Comparison of ENCODE assay signal across 32 mouse cellular contexts in genomic region chr6:120769972-120770371, GRCm38 (mm10). TPM values are rescaled to one million over a fixed set of nuclear protein-coding genes. Genes with fewer than 3 reads are reported as not detected.
"Had no signal": no experiment of that assay in that cellular context is flagged by ENCODE, and none has a peak within 500 bp of the region (broad histone marks: within the 10 kb centered on the region; RNA-seq: fewer than 3 reads in every experiment).

No protein-coding gene starts in this region.

- H3K4me1 ChIP-seq: limb, embryonic 10.5 days; limb, embryonic 12.5 days; limb, embryonic 15.5 days; liver, embryonic 12.5 days; liver, embryonic 13.5 days; liver, embryonic 15.5 days; lung, embryonic 15.5 days had no signal

- H3K36me3 ChIP-seq: lung, embryonic 15.5 days; midbrain, embryonic 15.5 days had no signal

- H3K4me2 ChIP-seq: limb, embryonic 12.5 days; limb, embryonic 13.5 days; limb, embryonic 15.5 days; liver, embryonic 11.5 days; liver, embryonic 12.5 days; liver, embryonic 13.5 days; liver, embryonic 15.5 days; lung, embryonic 14.5 days; lung, embryonic 15.5 days; midbrain, embryonic 11.5 days; midbrain, embryonic 12.5 days; midbrain, embryonic 13.5 days; midbrain, embryonic 15.5 days; neural tube, embryonic 12.5 days had no signal

- ATAC-seq: liver, embryonic 12.5 days; liver, postnatal 0 days; midbrain, embryonic 13.5 days; midbrain, embryonic 15.5 days; midbrain, embryonic 16.5 days had no signal

- H3K9ac ChIP-seq: limb, embryonic 12.5 days; limb, embryonic 13.5 days; limb, embryonic 15.5 days; liver, embryonic 12.5 days; liver, embryonic 13.5 days; liver, embryonic 14.5 days; liver, embryonic 15.5 days; liver, postnatal 0 days; lung, embryonic 14.5 days; lung, embryonic 15.5 days; midbrain, embryonic 12.5 days; midbrain, embryonic 13.5 days; midbrain, embryonic 15.5 days; neural tube, embryonic 12.5 days had no signal

- H3K4me3 ChIP-seq: left cerebral cortex, adult 2 months; limb, embryonic 10.5 days; limb, embryonic 12.5 days; limb, embryonic 13.5 days; limb, embryonic 15.5 days; liver, embryonic 12.5 days; liver, embryonic 13.5 days; liver, embryonic 15.5 days; lung, embryonic 15.5 days; megakaryocyte, embryonic 14.5 days; midbrain, embryonic 10.5 days; midbrain, embryonic 12.5 days; midbrain, embryonic 13.5 days; midbrain, embryonic 15.5 days; myocyte; neural tube, embryonic 12.5 days had no signal

- H3K9me3 ChIP-seq: limb, embryonic 10.5 days; limb, embryonic 12.5 days; limb, embryonic 13.5 days; limb, embryonic 15.5 days; liver, embryonic 12.5 days; liver, embryonic 13.5 days; liver, embryonic 15.5 days; lung, embryonic 15.5 days; megakaryocyte, embryonic 14.5 days; midbrain, embryonic 10.5 days; midbrain, embryonic 12.5 days; midbrain, embryonic 13.5 days; midbrain, embryonic 15.5 days; neural tube, embryonic 12.5 days had no signal

- H3K27me3 ChIP-seq: limb, embryonic 12.5 days; limb, embryonic 13.5 days; limb, embryonic 15.5 days; liver, embryonic 12.5 days; liver, embryonic 13.5 days; liver, embryonic 15.5 days; lung, embryonic 15.5 days; midbrain, embryonic 12.5 days; midbrain, embryonic 13.5 days; midbrain, embryonic 15.5 days; neural tube, embryonic 12.5 days had no signal

- H3K27ac ChIP-seq: left cerebral cortex, adult 2 months; limb, embryonic 10.5 days; limb, embryonic 12.5 days; limb, embryonic 13.5 days; limb, embryonic 15.5 days; liver, embryonic 12.5 days; liver, embryonic 13.5 days; liver, embryonic 14.5 days; liver, embryonic 15.5 days; lung, embryonic 15.5 days; macrophage; midbrain, embryonic 10.5 days; midbrain, embryonic 12.5 days; midbrain, embryonic 13.5 days; midbrain, embryonic 15.5 days; neural tube, embryonic 12.5 days had no signal

- DNase-seq: left cerebral cortex, postnatal 4 days; liver; liver, embryonic 13.5 days; liver, postnatal 0 days; lung, adult 18-20 months; lung, adult 2 months; lung, embryonic 14.5 days; lung, postnatal 10 days; lung, postnatal 14 days; lung, postnatal 4 days; midbrain, embryonic 14.5 days had no signal

RNA-seq across cellular contexts. Expression of gene Slc25a18, which starts 3.4 kb away (rescaled TPM):
- polyA plus RNA-seq: limb, embryonic 12.5 days; liver, adult 2 months; liver, postnatal 0 days; lung, embryonic 15.5 days had no signal
